Mouse (Mus musculus): Measurements from ENCODE around the gene Usp11. TPM values are rescaled to one million over a fixed set of nuclear protein-coding genes. Genes with fewer than 3 reads are reported as not detected.

Usp11 gene
- total RNA-seq (2023), result 1 to 10 TPM; 4.6 to 6.6 TPM

DNA sequence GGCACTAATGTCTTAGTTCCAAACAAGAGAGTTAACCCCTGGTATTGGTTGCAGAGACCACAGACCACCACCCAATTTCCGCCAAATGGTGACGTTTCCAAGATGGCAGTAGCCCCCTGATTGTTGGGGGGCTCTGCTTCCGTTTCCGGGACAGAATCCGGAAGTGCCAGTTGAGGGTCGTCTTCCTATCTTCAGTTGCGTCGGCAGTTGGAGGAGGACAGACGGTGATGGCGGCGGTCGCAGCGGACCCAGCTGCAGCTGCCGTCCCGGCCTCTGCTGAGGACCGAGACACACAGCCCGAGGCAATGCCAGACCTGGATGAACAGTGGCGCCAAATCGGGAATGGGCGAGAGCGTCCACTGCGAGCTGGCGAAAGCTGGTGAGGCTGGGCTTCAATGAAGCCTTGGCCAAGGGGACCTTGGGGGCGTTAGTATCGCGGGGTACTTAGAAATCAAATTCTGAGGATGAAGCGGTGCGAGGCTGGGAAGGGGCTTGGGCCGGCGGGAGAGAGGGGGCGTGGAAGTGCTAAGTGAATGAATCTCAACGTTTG lies at the start of gene Usp11:
Gene Usp11, plus strand, starts transcription at position 166 of the 550 bp plus-strand sequence.

GRCm38 (mm10) chrX:20658026-20658652 lies 45.6 kb upstream of the Usp11 start, which contains the start of gene Uba1:
TSS of gene Uba1 (plus strand) at chrX:20658326.

GRCm38 (mm10) chrX:20687519-20688067 lies 16.1 kb upstream of the Usp11 start, which contains the start of gene Cdk16:
TSS of gene Cdk16 (plus strand) at chrX:20687954.

Other genes starting within 250 kb of the Usp11 start
- not detected for gene Rgn, start 154.1 kb upstream of the Usp11 start, total RNA-seq (2023)
- 10 to 100 TPM; 29.8 to 33.9 TPM for gene Rbm10, start 86.4 kb upstream of the Usp11 start, total RNA-seq (2023)
- gene Ndufb11, start 86.3 kb upstream of the Usp11 start, total RNA-seq (2023), result 10 to 100 TPM; 91.8 to 95.9 TPM
- gene Uba1, start 45.6 kb upstream of the Usp11 start, total RNA-seq (2023), result 100 to 1,000 TPM; 192 to 196 TPM
- gene Cdk16, start 16.0 kb upstream of the Usp11 start, total RNA-seq (2023), result 10 to 100 TPM; 41.6 to 46.3 TPM
- 10 to 100 TPM; 53.8 to 54.4 TPM for gene Araf, start 93.9 kb downstream of the Usp11 start, total RNA-seq (2023)
- gene Timp1, start 166.3 kb downstream of the Usp11 start, total RNA-seq (2023), result under 1 TPM in 1 of 2 experiments, not detected in 1; 0.68 TPM
- 1 to 10 TPM; 1.8 to 2.1 TPM for gene Syn1, start 217.1 kb downstream of the Usp11 start, total RNA-seq (2023)
- 100 to 1,000 TPM; 216 to 243 TPM for gene Cfp, start 227.6 kb downstream of the Usp11 start, total RNA-seq (2023)
- 10 to 100 TPM in 1 of 2 experiments, 1 to 10 TPM in 1; 9.7 to 11.9 TPM for gene Elk1, start 246.7 kb downstream of the Usp11 start, total RNA-seq (2023)

Data from neutrophil, adult 83 days (primary cell).